Mouse (Mus musculus) cerebellum, adult 8-10 months (tissue): Measurements from ENCODE around the gene Pabpc1l.

ENCODE experiments used
- DNase-seq: peaks from one replicate; pipeline ENCODE4 v3.0.0; 2022

Gene Pabpc1l

DNA sequence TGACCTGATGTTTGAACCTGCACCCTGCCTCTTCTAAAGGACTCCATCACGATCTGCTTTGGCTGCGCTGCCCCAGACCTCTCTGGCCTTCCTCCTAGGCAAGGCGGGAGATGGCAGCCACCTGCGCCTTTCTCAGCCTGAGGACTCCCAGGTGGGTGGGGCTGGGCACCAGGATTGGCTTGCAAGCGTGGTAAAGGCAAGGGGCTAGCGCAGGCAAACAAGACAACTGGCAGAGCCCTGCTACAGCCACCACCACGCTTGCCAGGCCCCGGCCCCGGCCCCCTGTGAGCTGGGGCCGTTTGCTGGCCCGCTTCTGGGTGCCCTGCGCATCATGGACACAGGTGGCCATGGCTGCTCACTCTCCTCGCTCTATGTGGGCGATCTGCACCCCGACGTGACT is at the start of gene Pabpc1l:
Gene Pabpc1l, plus strand, starts transcription at position 301 of the 400 bp plus-strand sequence.
- DNase-seq: no peak

DNA sequence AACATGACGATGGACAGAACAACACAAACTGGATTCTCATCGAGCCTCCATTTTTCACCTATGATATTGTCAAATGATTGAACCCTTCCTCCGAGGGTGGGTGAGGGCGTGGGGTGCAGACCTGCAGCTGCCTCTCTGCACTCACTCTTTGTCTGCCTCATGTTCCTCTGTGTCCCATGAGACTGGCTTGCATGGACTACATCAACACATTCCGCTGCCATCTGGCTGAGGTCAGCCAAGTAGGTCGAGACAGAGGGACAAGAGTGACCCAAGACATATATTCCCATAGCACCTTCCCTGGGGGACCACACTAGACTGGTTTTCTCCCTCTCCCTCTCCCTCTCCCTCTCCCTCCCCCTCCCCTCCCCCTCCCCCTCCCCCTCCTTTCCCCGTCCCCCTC is 48.8 kb upstream of the Pabpc1l start:
- no peak for DNase-seq

DNA sequence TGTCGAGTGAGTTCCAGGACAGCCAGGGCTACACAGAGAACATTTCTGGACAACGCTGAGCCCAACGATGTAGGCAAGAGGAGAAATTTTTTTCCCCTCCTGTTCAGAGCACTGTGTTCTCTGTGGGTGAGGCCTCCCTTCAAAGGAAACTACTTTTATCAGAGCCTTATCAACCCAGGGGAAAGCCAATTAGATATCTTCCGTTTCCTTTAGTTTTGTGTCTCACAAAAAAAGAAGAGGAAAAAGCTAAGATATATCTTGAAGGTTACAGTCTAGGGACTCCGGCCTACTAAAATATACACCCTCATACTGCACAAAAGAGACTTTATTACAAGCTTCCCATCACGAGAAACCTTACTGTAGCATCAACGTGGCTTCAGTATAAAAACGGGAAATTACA is 38.0 kb upstream of the Pabpc1l start:
- no peak for DNase-seq

DNA sequence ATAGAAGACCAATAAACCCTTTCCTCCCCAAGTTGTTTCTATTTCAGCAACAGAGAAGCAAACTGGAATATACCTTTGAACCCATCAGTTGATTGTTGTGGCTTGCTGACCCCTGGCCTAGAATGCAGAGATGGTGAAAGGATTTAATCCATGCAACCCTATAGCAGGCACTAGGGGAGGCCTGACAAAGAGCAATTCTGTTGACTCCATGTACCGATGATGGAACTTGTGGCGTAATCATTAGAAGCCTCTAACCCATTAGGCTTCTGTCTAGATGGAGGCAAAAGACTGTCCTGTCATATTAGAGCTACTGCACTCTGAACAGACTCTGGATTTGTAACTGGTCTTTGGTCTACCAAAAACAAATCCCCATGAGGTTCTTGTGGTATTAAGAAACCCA is 32.4 kb upstream of the Pabpc1l start:
- no peak for DNase-seq

DNA sequence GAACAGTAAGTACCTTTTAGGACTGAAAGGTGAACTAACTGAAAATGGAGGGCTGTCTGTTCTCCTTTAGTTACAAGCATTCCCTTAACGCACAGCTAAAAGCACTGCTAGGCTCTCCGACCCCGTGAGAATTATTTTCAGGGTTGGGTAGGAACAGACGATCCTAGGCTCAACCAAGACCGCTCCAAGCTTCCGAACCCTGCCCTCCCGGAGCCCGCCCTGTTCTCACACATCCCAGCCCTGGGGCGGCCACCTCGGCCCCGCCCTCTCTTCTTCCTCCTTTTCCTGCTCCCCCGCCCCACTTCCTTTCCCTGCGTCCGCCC is 30.6 kb upstream of the Pabpc1l start, which contains the start of gene Ywhab:
Gene Ywhab, plus strand, starts transcription at position 307 of the 323 bp plus-strand sequence.
- DNase-seq: peak; percentile 88

DNA sequence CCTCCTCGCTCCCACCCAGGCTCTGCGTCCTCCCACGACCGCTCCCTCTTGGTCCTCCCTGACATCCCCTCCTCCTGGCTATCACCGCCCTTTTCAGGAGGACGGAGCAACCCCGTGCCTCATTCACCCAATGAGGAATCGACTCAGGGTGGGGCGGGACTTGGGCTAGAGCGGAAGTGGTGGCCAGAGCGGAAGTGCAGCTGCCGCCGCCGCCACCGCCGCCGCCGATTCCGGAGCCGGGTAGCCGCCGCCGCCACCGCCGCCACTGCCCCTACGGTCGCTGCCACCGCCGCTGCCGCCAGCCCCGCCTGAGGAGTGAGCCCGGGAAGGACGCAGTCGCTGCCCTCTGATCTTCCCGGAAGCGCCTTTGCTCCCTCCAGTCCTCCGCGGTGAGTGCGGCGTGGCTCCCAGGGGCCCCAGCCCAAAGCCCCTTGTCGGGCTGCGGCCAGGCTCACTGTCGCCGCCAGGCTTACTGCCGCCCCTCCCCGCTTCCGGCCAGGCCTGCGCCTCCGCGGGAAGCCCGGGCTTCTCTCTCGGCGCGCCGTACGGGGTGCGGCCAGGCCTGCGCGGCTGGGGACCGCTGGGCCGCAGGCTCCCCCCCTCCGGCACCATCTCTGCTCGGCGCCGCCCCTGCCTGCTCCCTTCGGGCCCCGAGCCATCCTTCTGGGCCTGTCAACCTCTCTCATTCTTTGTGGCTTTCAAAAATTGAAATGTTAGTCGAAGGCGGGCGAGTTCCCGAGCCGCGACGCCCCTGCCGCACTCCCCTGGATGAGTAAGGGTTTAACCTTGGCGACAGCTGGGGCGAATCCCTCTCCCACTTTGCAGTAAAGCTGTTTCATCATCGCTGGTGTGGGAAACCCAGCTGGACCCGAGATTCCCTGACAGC is 30.0 kb upstream of the Pabpc1l start:
- DNase-seq: peak; percentile 39

DNA sequence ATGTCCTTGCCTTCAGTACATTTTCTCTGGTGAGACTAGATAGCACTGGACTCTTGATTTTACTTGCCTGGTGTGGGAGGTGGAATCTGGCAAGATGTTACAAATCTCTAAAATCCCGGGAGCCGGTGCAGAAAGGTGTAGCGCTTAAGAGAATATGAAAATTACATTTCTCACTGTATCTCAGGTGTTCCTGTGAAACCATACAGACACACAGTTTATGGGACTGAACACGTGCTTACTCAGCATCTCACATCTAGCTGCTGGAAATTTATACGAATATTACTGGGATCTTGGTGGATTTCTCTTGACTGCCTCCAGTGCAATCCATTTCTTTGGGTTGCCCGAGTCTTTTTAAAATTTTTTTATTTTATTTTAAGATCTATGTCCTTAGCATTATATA is 29.0 kb upstream of the Pabpc1l start:
- no peak for DNase-seq

DNA sequence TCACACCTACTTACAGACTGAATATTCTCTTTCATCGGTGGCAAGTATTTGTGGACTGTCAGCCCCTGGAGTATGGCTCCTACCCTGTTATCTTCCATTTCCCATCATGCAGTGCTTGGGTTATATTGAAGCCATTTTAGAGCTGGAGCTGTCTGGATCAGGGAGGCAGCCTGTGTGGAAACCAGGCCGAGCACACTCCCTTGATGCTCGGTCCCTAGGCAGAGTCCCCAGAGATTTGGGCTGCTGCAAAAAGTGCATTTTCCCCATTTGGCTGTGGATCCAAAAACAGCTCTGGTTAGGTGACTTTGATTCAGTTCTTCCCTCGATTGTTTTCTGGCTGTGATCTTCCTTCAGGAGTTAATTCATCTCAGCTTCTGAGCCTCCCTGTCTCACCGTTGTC is 28.4 kb upstream of the Pabpc1l start:
- DNase-seq: no peak

DNA sequence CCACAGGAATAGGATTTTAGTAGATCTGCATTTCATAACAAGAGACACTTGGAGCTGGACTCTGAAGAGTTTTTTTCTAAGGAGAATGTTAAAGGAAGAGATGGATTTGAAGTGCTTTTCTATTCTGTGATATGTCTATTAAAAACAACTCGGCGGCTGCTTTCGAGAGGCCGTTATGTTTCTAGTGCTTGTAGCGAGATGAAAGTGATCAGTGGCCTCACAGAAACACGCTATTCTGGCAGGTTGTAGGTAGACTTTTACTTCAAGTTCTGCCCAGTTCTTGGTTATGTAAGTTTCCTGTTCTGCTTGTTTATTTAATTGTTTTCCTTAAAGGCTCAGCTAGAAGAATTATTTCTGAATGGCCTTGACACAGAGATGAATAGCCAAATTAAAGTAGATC is 26.3 kb upstream of the Pabpc1l start:
- no peak for DNase-seq

DNA sequence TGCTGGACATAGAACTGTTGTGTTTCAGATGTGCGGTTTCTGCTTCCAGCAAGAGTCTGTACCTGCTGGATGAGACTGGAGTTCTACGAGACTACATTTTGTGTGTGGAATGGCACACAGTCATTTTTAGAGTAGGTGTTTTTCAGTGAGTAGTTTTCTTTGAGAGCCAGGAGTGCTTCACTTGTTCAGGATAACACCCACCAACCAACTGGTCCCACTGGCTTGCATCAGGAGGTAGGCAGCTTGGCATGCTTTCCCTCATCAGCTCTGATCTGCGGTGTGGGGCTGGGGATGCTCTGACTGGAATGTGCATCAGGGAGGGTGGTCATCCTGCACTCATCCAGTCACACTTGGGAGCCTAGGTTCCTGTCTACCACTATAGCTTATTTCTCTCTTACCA is 22.6 kb upstream of the Pabpc1l start:
- no peak for DNase-seq

DNA sequence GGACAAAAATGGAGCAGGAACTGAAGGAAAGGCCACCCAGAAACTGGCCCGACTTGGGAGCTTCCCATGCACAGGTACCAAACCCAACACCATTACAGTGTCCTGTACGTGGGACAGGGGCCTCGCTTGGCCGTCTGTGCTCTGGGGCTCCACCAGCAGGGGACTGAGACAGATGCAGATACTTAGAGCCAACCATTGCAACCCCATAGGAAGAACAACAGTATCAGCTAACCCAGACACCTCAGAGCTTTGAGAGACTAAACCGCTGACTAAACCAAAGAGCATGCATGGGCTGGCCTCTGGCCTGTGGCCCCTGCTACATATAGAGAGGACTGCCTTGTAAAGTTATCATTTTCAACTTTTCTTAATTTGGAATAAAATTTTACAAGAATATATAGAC is 20.7 kb upstream of the Pabpc1l start:
- no peak for DNase-seq

DNA sequence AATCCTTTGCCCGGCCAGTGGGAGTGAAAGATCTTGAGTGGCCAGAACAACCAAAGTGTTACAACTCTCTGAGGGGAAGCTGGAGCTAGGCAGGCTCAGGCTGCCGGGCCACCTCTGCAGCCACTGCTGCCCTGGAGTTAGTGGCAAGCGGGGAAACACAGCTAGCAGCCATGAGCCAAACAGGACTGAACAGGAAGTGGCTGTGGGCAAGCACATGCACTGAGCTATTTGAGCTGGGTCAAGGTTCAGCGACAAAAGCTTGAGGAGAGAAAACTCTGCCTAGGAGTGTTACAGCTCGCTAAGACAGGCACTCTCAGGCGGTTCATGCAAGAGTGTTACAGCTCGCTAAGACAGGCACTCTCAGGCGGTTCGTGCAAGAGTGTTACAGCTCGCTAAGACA is 18.3 kb upstream of the Pabpc1l start:
- no peak for DNase-seq

DNA sequence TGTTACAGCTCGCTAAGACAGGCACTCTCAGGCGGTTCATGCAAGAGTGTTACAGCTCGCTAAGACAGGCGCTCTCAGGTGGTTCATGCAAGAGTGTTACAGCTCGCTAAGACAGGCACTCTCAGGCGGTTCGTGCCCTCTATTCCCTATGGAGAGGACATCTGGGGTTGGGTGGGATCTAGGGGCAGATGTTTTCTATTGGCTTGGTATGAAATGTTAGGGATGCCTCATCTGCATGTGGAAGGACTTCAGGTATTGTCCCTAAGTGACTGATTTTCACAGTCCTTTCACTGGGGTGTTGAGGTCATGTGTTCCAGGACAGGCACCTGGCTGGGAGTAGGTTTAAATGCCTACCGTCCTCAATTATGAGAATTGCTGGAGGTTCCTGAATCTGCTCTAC is 17.7 kb upstream of the Pabpc1l start:
- no peak for DNase-seq

DNA sequence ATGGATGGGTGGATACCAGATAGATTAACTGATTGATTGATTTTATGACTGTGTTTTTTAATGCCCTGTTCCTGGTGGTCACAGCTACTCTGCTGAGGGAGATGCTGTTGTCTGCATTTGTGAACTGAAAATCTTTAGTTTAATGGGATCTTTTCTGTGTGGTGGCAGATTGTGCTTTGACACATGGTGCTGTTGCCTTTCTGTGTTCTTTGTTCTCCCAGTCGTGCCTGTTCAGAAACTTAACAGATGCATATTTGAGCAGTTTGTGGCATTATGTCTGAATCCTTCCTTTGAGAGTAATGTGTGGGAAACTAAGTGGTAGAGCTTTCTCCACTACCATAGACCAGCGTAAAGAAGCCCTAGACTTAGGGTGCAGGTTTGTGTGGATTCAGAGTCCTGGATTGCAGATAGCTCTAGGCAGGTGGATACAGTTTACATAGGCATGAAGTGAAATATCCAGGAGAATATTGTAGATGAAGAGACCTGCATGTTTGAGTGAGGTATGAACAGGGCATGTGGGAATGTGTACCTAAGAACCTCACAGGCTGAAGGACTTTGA is 17.2 kb upstream of the Pabpc1l start:
- no peak for DNase-seq

DNA sequence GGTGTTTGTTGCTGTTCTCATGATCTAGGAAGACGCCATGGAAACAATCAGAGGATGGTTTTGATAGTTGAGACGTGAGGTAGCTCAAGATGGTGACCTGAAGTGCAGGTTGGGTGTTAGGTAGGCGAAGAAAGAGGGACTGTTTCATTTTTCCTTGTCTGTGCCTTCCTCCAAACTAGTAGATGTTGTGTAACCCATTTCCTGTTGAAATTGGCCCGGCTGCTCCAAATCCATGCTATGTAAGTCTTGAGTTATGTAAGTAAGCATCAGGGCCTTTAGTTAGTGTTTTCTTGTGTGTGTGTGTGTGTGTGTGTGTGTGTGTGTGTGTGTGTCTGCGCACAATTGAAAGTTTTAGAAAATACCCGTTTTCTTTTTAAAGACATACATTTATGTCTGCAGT is 16.0 kb upstream of the Pabpc1l start:
- no peak for DNase-seq

DNA sequence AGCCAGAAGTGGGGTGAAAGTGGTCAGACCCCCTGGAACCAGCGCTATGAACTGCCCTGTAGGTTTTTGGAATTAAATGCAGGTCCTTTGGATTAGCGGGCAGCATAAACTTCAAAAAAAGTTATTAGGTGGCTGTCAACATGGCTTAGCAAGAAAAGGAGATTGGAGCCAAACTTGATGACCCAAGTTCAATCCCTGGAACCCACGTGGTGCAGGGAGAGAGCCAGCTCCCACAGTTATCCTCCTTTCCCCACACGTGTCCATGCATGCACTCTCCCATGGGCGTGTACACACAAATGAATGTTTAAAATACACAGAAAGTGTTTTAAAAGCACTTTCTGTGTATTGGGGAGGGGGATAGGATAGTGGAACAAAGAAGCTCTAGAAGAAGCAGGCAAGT is 14.8 kb upstream of the Pabpc1l start:
- no peak for DNase-seq

DNA sequence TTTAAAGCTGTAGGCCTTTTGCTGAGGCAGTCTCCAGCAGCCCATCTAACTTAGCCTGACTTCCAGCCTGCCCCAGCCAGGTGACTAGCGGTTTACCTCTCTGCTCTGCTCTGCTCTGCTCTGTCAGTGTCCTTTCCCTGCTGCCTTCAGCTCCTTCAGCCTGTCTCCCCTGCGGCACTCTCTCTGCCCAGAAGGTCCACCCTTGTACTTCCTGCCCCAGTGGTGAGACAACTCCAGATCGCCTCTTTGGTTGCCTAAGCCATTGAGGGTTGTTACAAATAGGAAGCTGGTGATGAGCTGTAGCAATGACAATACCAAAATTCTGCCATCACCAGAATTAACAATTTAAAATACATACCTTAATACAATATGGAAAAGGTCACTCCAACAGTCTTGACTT is 14.3 kb upstream of the Pabpc1l start:
- no peak for DNase-seq

DNA sequence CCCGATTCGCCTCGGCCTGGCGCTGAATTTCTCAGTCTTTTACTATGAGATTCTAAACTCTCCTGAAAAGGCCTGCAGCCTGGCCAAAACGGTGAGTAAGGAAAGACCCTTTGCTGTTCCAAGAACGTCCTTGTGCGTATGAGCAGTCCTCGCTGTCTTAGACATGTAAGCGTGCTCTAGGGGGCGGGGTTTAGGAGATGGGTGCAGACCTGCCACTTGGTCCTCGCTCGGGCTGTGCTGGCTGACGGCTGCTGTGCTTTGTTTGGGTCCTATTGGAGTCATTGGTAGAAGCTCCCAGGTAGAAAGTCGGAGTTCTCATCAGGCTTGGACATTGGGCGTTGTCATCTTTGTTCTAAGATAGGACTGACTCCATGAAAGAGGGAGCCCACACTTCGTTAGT is 9.9 kb upstream of the Pabpc1l start:
- DNase-seq: no peak

DNA sequence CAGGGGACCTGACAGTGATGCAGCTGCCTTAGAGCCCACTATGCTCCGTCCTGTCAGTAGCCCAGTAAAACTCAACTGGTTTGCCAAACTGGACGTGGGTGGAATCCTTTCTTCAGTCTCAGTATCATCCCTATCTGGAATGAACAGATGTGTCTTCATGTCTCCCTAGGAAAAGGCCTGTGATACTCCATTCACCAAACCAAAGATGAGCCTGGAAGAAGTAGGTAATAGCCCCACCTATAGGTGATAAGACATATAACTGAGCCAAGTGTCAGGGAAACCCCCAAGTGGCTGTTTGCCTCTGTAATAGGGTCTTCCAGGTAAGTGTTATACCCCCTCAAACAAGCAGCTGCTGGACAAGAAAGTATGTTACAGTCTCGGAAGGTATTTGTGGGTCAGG is 6.3 kb upstream of the Pabpc1l start:
- DNase-seq: no peak

DNA sequence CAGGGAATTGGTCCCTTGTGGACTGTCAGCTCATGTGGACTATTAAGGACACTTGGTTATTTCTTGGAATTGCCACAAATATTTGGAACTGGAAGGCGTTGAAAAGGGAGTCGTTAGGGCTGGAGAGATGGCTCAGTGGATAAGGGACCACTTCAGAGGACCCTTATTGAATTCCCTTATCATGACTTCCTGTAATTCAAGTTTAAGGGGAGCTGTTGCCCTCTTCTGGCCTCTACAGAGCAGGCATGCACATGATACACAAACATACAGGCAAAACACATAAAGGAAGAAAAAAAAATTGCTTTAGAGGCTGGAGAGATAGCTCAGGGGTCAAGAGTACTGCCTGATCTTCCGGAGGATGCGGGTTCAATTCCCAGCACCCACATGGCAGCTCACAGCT is 5.3 kb upstream of the Pabpc1l start:
- no peak for DNase-seq

DNA sequence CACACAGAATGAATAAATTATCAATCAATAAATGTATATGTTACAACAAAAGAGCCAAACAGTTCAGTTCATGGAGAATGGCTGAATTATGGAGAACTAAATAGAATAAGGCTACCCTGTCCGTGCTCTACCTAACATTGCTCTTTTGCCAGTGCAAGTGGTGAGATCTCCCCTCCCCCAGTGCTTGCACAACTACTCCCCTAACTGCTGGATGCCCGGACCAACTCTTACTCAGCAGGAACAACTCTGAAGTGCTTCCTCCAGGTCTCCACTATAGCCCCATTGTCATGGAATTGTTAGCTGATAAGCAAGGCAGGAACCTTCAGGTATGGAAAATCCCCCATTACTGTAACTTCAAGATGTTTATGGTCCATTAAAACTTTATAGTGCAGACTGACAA is 3.1 kb upstream of the Pabpc1l start:
- no peak for DNase-seq

DNA sequence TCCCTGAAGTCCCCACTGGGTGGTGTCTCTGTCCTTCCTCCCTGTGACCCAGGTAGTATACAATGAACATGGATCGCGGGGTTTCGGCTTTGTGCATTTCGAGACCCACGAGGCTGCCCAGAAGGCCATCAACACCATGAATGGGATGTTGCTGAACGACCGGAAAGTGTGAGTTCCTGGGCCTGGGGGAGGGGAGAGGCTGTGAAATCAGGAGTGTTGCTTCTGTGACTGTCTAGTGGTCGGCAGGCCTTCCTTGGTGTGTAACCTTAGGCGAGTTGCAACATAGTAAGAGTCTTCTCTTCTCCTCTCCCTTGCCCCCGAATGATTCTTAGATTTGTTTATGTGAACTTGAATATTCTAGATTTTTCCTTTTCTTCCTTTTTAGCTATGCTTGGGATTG is 5.9 kb downstream of the Pabpc1l start:
- DNase-seq: no peak

DNA sequence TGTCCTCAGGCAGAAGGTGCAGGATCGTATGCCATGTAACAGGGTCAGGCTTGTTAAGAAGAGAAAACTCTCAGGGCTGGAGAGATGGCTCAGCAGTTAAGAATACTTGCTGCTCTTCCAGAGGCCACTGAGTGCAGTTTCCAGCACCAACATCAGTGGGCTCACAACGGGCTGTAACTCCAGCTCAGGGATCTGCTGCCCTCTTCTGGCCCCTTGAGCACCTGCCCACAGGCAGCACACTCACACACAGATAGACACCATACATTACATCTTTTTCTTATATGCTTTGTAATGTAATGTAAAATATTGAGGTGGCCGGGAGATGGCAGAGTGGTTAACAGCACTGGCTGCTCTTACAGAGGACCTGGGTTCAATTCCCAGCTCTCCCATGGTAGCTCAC is 7.7 kb downstream of the Pabpc1l start:
- no peak for DNase-seq

DNA sequence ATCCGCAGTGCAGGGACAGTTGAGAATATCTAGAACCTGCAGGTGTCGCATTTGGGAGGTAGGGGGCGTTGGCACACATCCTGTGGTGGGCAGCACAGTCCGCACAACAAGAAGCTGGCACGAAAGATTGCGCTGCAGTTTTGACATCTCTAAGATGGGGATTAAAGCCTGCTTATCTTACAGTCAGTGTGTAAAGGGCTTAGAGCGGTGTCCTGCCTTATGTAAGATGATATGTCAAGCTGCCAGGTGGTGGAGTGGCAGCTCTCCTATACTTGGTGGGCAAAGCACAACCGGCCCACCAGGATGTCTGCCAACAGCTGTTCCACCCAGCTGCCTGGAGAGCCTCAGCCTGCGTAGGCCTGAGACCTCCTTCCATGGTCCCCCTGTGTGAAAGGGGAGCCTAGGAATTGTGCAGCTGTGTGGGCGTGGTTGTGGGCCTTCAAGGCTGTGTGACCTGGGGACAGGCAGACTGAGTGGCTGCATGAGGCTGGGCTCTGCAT is 11.3 kb downstream of the Pabpc1l start:
- no peak for DNase-seq
